Mouse (Mus musculus): ENCODE data around the gene Ube2d2b. TPM values are rescaled to one million over a fixed set of nuclear protein-coding genes. Genes with fewer than 3 reads are reported as not detected.

The Ube2d2b gene
- total RNA-seq, 2 experiments from 2014 or later, result not detected

Other genes with a start within 250 kb of the Ube2d2b start
- gene Rpap2, start 232.7 kb upstream of the Ube2d2b start, total RNA-seq (2015; ENCODE audit: low replicate concordance), result 6.3 and 10.1 TPM in 2 replicates
- 6.3 and 11.0 TPM in 2 replicates for gene Rpap2, start 232.7 kb upstream of the Ube2d2b start, total RNA-seq (2017; ENCODE audit: low replicate concordance)
- 1.3 and 4.3 TPM in 2 replicates for gene Glmn, start 232.2 kb upstream of the Ube2d2b start, total RNA-seq (2015; ENCODE audit: low replicate concordance)
- 7.2 and 10.3 TPM in 2 replicates for gene Glmn, start 232.2 kb upstream of the Ube2d2b start, total RNA-seq (2017; ENCODE audit: low replicate concordance)
- 4.7 and 5.0 TPM in 2 replicates for gene Gfi1, start 104.1 kb upstream of the Ube2d2b start, total RNA-seq (2015; ENCODE audit: low replicate concordance)
- 4.5 and 6.3 TPM in 2 replicates for gene Gfi1, start 104.1 kb upstream of the Ube2d2b start, total RNA-seq (2017; ENCODE audit: low replicate concordance)
- gene Evi5, start 45.0 kb downstream of the Ube2d2b start, total RNA-seq (2015; ENCODE audit: low replicate concordance), result 287 and 323 TPM in 2 replicates
- gene Evi5, start 45.0 kb downstream of the Ube2d2b start, total RNA-seq (2017; ENCODE audit: low replicate concordance), result 445 and 526 TPM in 2 replicates
- gene Rpl5, start 70.4 kb downstream of the Ube2d2b start, total RNA-seq (2015; ENCODE audit: low replicate concordance), result 117 and 187 TPM in 2 replicates
- 70.6 and 101 TPM in 2 replicates for gene Rpl5, start 70.4 kb downstream of the Ube2d2b start, total RNA-seq (2017; ENCODE audit: low replicate concordance)
- gene Fam69a, start 157.0 kb downstream of the Ube2d2b start, total RNA-seq (2015; ENCODE audit: low replicate concordance), result 34.4 and 36.8 TPM in 2 replicates
- gene Fam69a, start 157.0 kb downstream of the Ube2d2b start, total RNA-seq (2017; ENCODE audit: low replicate concordance), result 10.4 and 26.4 TPM in 2 replicates
- 26.4 and 49.7 TPM in 2 replicates for gene Mtf2, start 235.6 kb downstream of the Ube2d2b start, total RNA-seq (2015; ENCODE audit: low replicate concordance)
- 15.4 and 48.0 TPM in 2 replicates for gene Mtf2, start 235.6 kb downstream of the Ube2d2b start, total RNA-seq (2017; ENCODE audit: low replicate concordance)